Mouse (Mus musculus): ENCODE results near the gene Rad51b. TPM values are rescaled to one million over a fixed set of nuclear protein-coding genes. Genes with fewer than 3 reads are reported as not detected.

Gene Rad51b
- total RNA-seq, 2 experiments from 2014 or later = 0.63 to 1.7 TPM

DNA sequence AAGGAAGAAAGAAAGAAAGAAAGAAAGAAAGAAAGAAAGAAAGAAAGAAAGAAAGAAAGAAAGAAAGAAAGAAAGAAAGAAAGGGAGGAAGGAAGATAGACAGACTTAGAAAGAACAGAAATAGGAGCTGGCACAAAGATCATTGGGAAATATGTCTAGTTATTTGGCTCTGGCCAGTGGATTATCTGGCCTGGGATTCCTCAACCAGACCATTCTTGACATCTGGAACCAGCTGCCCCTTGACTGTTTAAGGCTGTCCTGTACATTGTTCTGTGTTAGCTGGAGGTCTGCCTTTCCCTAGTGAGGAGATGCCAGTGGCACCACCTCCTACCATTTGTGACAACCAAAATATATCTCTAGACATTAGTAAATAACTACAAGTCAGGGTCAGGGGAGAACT, 441.6 kb downstream of the Rad51b start:
- DNase-seq = no peak

DNA sequence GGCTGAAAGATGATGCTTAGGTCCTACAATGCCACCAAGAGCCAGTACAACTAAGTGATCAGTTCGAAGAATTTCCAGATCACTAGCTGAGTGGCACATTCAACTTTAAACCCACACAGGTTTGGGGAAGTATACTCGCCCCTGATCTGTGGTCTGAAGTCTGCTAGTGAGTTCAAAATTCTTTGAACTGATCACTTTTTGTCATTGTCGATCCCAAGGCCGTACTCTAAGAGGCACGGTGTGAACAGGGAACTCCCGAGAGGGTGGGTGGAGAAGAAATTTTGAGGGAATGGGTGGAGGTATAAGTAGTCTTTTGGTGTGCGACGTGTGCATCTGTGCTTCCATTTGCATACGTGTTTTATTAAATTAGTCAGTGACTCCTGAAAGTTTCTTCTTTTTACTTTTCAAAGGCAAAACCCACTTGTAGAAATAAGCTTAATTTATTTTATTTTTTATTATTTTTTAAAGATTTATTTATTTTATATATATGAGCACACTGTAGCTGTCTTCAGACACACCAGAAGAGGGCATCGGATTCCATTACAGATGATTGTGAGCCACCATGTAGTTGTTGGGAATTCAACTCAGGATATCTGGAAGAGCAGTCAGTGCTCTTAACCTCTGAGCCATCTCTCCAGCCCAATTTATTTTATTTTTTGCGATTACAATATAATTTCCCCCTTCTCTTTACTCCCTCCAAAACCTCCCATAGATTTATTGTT, 443.0 kb downstream of the Rad51b start:
- no peak for DNase-seq

DNA sequence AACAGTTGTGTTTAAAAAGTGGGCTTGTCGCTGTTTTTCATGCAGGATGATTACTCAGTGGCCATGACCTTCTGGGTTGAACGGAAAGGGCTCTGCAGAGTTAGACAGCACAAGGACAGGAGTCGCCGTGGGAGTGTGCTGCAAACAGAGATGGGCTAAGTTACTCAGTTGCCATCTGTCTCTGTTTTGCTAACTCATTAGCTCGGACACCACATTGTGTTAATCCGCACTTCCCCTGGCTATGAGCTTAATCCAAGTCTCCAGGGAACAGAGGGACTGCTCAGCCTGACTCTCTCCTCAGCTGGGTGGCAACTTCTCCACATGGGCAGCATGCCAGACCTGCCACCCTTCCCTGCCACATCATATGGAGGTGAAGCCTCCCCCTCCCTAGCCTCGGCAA, 445.1 kb downstream of the Rad51b start:
- DNase-seq = peak; percentile 36

DNA sequence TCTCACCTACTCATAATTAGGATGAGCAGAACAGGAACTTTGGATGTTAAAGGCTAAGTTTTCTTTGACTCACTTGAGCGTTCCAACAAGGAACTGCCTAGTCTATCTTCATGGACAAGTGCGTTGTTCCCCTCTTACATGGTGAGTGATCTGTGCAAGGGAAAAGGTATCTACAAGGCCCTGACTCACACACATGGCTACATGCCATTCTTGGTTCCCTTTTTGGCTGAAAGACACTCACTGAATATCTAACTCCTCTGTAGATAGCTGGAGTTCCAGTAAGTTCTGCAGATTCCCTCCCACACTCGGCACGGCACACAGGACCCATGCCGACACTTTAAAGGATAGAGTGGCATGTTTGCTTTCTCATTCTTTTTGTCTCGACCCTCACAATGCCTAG, 447.0 kb downstream of the Rad51b start:
- no peak for DNase-seq

DNA sequence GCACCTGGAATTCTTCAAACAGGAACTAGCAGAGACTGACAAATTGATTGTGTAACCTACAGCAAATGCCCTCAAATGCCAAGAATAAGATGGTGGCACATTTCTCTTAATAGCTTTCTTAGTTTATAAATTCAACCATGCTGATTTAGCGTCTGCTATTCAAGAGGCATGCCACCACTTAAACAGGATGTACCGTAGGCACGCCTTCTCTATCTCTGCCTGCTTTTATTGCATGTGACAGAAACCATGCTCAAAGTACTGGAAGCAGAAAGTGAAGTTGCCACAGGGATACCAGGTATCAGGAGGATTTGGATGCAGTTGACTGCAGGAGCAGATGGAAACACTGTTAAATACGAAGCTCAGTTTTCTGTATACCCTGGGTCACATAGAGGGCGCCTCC, 448.1 kb downstream of the Rad51b start:
- no peak for DNase-seq

DNA sequence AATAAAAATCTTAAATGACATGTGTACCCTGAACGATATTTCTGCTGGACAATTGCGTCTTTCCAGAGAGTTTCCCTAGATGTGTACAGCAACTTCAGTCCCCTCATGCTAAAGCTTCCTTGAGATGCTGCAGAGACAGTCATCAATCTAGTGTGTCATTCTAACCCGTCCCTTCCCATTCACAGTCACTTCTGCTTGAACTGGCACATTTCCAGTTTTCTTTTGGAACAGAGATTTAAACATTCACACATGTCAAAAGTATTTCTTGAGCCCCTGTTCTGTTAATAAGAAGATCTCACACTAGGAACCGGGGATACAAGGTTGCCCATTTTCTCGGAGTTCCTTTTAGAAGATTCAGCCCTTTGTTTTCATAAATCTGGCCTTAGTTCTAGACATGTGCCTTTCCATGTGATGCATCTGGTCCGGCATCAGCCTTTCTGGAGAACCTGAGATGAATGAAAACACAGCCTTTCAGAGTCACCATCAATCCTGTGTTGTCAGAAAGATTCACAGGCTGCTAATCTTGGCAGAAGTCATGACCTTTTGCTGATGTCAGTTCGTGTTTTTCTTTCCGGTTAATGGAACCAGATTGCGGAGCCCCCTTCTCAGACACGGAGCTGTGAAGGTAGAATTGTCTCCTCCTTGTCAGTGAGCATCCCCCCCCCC, 448.9 kb downstream of the Rad51b start:
- DNase-seq = no peak

DNA sequence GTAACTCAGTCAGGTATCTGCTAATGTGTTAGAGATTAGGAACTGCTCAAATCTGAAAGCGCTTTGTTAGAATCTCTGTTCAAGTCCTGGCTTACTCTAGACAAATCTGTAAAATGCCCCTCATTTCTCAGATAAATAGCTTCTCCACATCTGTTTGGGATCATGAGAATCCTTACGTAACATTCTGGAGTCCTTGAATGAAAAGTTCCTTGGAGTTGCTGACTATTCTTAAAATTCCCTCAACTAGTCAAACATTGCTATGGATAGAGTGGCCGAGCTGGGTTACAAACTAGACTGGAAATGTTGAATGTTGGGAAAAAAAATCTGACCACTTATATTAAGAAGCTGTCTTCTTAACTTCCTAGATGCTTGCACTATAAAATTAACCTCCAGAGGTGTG, 450.5 kb downstream of the Rad51b start:
- no peak for DNase-seq

DNA sequence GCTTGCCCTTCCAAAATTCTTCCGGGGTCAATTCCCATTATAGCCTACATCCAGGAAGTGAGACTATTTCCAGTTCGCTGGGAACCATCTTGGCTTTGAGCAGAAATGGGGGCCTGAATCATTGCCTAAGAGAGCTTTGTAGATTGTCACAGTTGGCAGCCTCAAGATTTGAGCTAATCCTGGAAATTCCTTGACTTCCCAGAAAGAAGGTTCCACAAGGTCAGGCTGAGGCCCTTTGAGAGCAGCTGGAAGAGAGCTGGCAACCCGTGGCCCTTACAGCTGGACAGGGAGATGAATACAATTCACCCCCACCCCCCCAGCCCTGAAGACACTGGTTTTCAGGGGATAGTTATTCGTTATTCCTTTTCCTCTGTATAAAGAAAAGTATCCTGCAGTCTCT, 451.8 kb downstream of the Rad51b start:
- no peak for DNase-seq

DNA sequence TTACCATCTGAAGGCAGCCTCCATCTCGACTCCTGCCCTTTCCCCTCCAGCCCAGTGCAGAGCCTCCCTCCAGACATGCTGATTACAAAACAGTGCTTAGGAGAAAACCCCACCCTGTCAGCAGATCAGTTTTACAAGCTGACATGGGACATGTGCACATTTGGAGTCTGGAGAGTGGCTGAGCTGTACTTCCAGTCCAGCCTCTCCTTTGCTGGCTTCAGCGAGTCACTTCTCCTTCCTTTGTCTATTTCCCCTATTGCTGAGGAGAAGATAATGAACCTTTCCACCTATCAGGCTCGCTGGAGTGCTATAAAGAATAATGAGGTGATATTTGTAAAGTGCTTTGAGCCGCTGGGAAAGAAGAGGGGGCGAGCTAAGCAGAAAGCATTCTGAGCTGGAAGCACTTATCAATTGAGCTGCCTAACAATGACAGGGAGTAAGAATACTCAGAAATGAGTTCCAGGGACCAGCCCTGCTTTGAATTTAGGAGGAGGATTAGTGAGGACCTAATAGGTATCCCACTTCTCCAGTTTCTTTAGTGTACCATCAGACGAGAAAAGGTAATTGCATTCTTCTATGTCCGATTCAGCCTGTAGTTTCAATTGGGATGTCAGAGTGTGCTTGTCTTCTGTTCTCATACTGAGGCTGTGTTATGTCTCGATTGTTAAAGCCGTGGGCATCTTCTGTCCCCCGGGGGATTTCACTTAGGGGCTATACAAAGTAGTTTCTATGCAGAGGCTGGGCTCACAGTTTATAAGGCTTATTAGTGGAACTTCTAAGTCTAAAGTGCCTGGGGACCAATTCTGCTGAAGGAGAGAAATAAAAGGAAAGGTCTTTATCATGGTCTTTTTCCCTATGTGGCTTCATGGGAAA, 453.4 kb downstream of the Rad51b start:
- DNase-seq = no peak

DNA sequence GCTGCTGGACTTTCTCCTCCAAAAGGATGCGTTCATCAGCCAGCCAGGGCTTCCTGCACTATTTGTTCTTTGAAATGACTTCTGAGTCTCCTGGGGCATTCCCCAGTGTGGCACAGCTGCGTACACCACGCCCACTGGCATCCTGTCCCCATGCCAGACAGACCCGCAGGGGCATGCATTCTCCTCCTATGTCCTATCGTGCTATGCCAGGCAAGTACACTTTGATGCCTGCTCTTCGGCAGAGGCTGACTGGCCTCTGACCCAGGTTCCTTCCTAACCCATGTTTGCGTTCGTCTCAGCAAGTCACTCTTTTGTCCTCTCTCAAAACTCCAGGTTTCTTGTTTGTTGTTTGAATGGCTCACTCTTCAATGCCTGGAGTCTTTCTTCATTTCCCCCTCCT, 454.7 kb downstream of the Rad51b start:
- DNase-seq = peak; percentile 29

DNA sequence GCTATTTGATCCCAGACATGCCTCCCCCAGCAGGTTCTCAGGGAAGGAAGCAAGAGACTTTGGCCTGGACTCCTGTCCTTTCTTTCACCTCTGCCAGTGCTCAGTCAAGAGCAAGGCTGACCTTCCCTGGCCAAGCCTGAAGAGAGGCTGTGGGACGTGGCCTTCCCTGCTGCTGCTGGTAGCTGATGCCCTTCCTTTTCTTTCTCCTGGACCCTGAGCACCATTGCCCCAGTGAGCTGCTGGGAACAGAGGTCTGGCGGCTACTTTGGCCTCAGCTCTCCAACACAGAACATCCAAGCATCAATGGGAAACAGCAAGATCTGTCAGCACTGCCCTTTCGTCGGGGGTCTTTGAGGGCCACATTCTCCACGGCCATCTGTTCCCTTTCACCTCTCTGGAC, 455.1 kb downstream of the Rad51b start:
- no peak for DNase-seq

DNA sequence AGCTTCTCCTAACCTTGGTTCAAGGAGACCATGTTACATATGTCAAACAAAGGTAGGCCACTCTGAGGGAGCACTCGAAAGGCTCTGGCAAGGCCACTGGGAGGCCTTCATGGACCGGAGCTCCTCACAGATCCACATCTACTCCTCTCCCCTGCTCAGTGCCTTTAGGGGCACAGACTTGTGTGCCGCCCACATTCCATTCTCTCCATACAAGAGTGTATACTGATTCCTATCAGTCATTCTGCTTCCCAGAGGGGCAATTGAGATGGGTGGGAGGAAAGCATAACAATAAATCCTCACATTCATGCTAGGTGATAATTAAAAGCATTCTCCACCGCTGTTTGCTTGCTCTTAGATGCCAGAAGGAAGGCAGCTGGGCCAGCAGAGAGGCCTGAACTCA, 458.5 kb downstream of the Rad51b start:
- DNase-seq = no peak

DNA sequence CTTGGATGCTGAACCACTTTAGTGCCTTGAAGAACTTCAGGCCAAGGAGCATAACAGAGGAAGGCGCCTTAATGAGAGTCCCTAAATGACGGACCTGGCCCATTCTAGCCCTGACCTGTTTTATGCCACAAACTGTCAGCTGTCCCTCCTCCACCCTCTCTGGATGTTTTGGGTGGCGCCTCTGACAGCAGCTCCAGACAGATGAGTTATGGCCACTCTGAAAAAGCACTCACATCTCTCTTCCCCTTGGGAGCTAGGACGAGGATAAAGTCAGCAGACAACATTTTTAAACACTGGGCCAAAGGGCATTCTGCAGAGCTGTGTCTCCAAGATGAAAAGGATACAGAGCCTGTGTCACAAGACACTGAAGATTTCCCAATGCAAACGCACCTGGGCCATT, 459.3 kb downstream of the Rad51b start:
- no peak for DNase-seq

DNA sequence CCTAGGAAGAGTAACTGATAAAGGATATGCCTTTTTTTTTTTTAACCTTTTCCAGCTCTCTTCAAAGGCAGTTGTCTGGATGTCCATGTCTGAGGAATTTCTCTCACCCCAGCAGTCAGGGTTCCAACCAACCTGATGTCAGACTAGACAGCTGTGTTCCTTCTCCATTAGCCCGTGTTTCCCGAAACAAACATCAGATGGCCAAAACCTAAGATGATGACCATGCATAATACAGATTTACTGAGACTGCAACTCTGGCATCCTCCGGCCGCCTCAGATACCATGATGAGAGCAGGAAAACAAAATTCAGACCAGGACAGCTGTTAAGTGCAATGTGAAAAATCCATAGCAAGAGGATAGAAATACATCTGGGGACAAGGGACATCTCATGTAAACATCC, 460.7 kb downstream of the Rad51b start:
- no peak for DNase-seq

DNA sequence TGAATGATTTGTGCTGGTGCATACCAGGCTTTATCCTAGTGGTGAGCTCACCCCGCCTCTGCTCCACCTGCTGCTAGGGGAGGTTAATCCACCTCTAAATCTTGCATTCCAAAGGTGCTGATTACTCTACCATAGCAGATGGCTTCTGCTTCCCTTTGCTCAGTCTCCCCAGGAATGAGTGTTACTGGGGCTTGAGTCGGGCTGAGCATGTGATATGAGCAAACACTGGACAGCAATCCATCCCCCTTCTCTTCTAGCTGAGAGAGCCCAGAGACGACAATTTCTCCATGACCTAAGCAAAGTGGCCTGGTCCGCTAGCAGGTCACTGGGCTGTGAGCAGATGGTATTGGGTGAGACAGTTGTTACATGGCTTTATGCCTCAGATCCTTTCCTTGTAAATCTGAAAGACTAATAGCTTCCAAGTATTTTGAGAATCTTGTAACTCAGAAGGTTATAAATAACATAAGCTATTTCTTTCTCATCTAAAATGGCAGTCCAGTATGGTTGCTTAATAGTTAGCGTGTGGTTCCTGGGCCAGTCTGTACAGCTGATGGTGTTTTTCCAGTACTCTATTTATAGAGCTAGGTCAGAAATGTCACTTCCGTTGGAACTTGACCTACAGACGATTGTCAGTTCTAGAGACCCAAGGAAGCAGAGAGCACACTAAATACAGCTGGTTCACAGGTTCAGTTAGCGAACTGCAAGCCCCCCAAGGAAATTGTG, 462.3 kb downstream of the Rad51b start:
- DNase-seq = no peak

DNA sequence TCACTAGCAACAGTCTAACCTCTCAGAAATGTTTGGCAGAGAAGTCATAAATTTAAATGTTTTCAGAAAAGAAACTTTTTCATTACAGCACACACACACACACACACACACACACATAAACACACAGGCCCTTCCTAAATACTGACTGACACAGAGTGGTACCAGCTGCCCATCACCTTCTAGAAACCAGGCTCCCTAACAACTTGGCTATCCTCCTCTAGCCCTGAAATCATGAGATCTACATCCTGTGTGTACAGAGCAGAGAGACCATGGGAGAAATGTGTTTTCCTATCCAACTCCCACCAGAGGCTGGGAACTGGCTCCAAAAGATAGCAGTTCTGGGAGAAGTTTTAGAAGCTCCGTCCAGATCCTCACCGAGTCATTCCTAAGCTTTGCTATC, 464.1 kb downstream of the Rad51b start:
- DNase-seq = no peak

DNA sequence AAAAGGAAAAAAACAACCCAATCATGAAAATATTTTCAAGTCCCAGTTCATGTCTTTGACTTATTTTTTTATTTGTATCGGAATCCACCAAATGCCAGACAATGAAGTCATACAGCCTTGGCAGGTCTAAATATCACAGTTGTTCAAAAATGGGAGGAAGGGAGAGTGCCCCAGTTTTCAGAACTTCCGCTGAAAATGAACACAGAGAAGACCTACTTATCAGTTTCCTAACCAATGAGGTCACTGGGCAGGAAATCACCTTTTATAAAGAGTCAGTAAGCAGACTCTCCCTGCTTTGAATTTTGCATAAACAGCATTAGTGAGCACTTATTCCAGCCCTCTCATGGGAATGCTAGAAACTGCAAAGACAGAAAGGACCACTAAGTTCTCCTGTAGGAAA, 465.0 kb downstream of the Rad51b start:
- no peak for DNase-seq

DNA sequence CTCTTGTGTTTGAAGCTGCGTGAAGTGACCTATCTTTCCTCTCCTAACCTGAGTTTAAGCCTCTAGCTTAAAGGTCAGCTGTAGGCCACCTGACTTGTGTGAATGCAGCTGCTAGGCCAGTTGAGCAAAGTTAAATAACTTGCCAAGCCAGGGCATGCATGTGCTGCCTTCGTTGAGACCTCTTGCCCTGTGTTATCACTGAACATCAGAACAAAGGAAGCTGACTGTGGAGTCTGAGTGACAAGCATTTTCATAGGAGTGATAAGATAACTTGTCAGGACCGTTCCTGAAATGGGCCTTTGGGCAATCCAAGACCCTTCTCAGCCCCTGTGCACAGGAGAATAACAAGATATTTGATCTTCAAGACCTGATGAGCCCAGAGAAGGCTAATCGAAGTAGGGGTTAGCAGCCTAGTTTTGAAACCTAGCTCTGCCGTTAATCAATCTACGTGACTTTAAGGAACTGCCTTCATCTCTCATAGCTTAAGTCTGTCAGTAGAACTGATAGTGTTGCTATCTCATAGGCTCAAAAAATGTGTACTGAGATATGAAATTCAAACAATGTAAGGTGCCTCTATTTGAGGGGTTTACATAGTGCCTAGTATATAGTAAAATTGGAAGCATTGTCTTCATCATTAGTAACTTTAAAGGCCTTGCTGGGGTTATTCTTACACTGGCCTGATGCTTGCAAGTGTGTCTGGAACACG, 465.6 kb downstream of the Rad51b start:
- DNase-seq = no peak

DNA sequence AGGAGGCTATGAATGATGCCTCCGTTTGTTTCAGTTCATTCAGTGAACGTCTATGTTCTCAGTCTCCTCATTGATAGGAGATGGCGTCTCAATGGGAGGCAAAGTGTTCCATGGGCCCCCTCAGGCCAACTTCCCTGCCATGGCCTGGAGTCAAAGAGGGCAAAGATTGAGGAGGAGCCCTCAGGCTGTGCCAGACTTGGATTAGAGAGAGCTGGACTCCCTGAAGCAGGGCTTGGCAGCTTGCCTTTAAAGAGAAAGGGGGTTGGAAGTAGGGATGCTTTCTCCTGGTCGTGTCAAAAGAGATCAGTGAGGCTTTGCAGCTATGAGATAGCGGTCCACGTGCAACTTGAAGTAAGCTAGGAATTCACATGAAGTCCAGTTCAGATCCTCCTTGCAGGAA, 469.0 kb downstream of the Rad51b start:
- DNase-seq = no peak

DNA sequence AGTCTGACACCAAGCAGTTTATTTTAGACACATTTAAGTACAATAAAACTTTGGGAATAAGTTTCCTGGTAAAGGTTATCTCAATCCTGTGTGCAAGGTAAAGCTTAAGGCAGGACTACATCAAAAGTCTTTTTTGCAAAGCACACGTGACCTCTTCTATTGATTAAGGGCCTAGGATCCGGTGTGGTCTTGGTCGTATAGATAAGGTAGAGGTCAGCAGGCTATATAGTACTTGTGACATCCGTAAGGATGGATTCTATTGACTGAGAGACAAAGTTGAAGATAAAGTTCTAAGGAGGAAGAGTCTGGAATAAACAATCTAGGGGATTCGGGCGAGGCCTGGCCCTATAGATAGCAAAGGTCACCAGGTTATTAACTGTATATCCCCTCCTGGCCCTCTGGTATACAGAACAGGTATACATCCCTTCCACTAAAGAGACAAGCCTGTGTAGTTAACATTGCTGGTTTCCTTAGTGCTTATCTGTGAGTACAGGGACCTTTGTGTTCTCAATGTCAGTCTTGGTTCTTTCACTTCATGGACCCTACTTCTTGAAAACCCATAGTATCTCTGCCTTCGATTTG, 471.8 kb downstream of the Rad51b start:
- DNase-seq = no peak

DNA sequence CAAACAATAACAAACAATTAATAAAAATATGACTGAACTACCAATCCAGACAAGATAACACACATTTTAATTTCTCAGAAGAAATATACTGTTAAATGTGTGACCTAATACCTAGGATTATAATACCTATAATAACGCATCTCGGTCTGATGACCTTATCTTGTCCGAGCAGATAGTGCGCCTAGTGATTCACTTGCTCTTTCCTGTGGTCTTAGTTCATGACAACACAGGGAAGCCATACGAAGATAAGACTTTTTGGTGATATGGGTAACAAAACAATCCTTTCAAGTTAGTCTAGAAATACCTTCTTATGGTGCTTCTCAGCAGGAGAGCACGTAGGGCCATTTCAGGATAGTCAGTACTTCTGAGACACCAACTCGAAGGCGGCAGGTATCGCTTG, 472.7 kb downstream of the Rad51b start:
- DNase-seq = no peak

DNA sequence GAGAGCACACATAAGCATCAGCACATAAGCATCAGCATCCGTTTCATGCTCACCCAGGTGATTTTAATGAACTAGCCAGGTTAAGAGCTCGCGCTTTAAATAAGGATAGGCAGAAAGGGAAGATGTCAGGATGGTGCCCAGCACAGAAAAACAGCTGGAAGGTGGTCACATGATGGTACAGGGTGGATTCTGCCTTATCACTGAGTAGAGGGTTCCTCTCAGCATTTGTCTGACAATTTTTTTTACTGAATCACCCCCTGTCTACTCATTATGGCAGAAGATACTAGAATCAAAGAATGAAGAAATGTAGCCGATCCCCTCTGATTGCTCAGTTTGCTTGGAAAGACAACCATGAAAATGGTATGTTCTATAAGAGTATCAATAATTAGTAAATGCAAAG, 474.1 kb downstream of the Rad51b start:
- DNase-seq = no peak
